Mouse (Mus musculus): ENCODE data around the gene Afap1l2.

DNA sequence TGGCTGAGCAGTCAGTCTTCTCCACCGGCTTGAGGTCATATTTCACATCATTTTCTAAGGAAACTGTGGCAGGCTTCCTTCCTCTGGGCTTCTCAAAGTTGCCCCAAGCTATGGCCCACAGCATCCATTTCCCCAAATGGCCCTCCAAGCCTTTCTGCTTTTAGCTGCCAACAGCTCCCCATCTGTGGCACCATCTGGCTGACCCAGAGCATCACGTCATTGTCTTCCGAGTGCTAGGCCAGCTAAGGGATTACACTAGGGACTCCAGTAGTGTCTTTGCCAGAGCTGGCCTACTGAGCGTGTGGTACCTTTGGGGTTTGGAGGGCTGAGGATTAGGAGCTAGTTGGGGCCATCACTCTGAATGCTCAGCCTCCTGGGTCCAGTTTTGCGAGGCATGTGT is 115.4 kb downstream of the Afap1l2 start:
- TF ChIP-seq POLR2A (IDR thresholded peaks at IDR 0.05; ENCODE audit: low read depth, low read length): no peak
- TF ChIP-seq CTCF (IDR thresholded peaks at IDR 0.05; ENCODE audit: extremely low read depth, insufficient read depth, insufficient read length, insufficient replicate concordance): no peak
